Mouse (Mus musculus) liver, postnatal 0 days (tissue): ENCODE data around the gene Plekhm3.

Experiments
- CTCF ChIP-seq: sonication (generic); IDR thresholded peaks from 2 replicates; pipeline ENCODE4 v1.5.1; 2016; ENCODE audit warnings: antibody characterized with exemption, low read depth
- EP300 ChIP-seq: IDR thresholded peaks from 2 replicates; pipeline ENCODE4 v1.6.1; 2016; ENCODE audit warnings: antibody characterized with exemption, low read depth, mild to moderate bottlenecking

- TF ChIP-seq CTCF = no peak
- TF ChIP-seq EP300 = no peak
These were observed 47.9 kb upstream of the Plekhm3 start for GRCm38 (mm10) chr1:65004526-65004925.
